Mouse (Mus musculus): ENCODE data around the gene Txndc11.
"Not testable (repeated sequence)": the region's sequence is repeated elsewhere in the genome, so short reads cannot be mapped to it uniquely, and the experiment has no call there.

Gene Txndc11

GRCm38 (mm10) chr16:11134348-11135344, at the start of gene Txndc11:
TSS of gene Txndc11 (minus strand) at chr16:11134650.
- DNase-seq (ENCODE audit: extremely low spot score), result peak; percentile 98

GRCm38 (mm10) chr16:11177404-11177803, 43.0 kb upstream of the Txndc11 start:
- no peak for DNase-seq (ENCODE audit: extremely low spot score)

- no peak for DNase-seq (ENCODE audit: extremely low spot score)
These were observed 42.4 kb upstream of the Txndc11 start for GRCm38 (mm10) chr16:11176884-11177244.

- DNase-seq (ENCODE audit: extremely low spot score), result peak; percentile 91
These were observed 41.9 kb upstream of the Txndc11 start, which contains the start of gene Zc3h7a for GRCm38 (mm10) chr16:11176208-11176883. TSS of gene Zc3h7a (minus strand) at chr16:11176393.

GRCm38 (mm10) chr16:11175489-11176207, 41.2 kb upstream of the Txndc11 start:
- peak; percentile 71 for DNase-seq (ENCODE audit: extremely low spot score)

GRCm38 (mm10) chr16:11175100-11175488, 40.6 kb upstream of the Txndc11 start:
- DNase-seq (ENCODE audit: extremely low spot score), result peak; percentile 20

- DNase-seq (ENCODE audit: extremely low spot score), result peak; percentile 72
These were observed 40.2 kb upstream of the Txndc11 start for GRCm38 (mm10) chr16:11174671-11175081.

GRCm38 (mm10) chr16:11171679-11172078, 37.2 kb upstream of the Txndc11 start:
- DNase-seq (ENCODE audit: extremely low spot score), result no peak

- no peak for DNase-seq (ENCODE audit: extremely low spot score)
These were observed 32.0 kb upstream of the Txndc11 start for GRCm38 (mm10) chr16:11166431-11166830.

- no peak for DNase-seq (ENCODE audit: extremely low spot score)
These were observed 30.3 kb upstream of the Txndc11 start for GRCm38 (mm10) chr16:11164695-11165255.

GRCm38 (mm10) chr16:11157721-11158120, 23.3 kb upstream of the Txndc11 start:
- not testable (repeated sequence) for DNase-seq (ENCODE audit: extremely low spot score)

- DNase-seq (ENCODE audit: extremely low spot score), result no peak
These were observed 20.1 kb upstream of the Txndc11 start for GRCm38 (mm10) chr16:11154500-11154899.

GRCm38 (mm10) chr16:11143706-11144483, 9.4 kb upstream of the Txndc11 start:
- DNase-seq (ENCODE audit: extremely low spot score), result peak; percentile 65

GRCm38 (mm10) chr16:11133476-11134347, 738 bp downstream of the Txndc11 start:
- DNase-seq (ENCODE audit: extremely low spot score), result peak; percentile 5

GRCm38 (mm10) chr16:11132839-11133238, 1.6 kb downstream of the Txndc11 start:
- peak; percentile 23 for DNase-seq (ENCODE audit: extremely low spot score)

- no peak for DNase-seq (ENCODE audit: extremely low spot score)
These were observed 6.1 kb downstream of the Txndc11 start for GRCm38 (mm10) chr16:11128301-11128700.

GRCm38 (mm10) chr16:11125371-11125770, 9.1 kb downstream of the Txndc11 start:
- DNase-seq (ENCODE audit: extremely low spot score), result no peak

- no peak for DNase-seq (ENCODE audit: extremely low spot score)
These were observed 10.3 kb downstream of the Txndc11 start for GRCm38 (mm10) chr16:11124110-11124509.

GRCm38 (mm10) chr16:11122625-11123024, 11.8 kb downstream of the Txndc11 start:
- no peak for DNase-seq (ENCODE audit: extremely low spot score)

All from embryo, embryonic 9.5 days (tissue).